Mouse (Mus musculus) embryonic facial prominence, embryonic 11.5 days (tissue): Measurements from ENCODE around the gene Aff3. TPM values are rescaled to one million over a fixed set of nuclear protein-coding genes. Genes with fewer than 3 reads are reported as not detected.

Experiments used
- ATAC-seq: fragments of 200-750 bp; cut with Nextera tagmentation; replicated peaks from 2 replicates; pipeline ENCODE4 v1.8.0; 2017; ENCODE audit warnings: low read depth; ENCODE audit not compliant: insufficient number of reproducible peaks, low FRiP score, low TSS enrichment
- DNase-seq: peaks from one replicate; pipeline ENCODE4 v3.0.0-alpha.2; 2015; ENCODE audit warnings: low spot score
- H3K27ac ChIP-seq: fragments of 300-500 bp; sonication (generic); replicated peaks from 2 replicates; pipeline ENCODE4 v1.5.1; 2014; ENCODE audit warnings: mild to moderate bottlenecking, low read depth, low read length, control low read depth
- H3K27me3 ChIP-seq: fragments of 300-500 bp; sonication (generic); 2 replicates; pipeline ENCODE4 v1.6.1; 2014; ENCODE audit warnings: mild to moderate bottlenecking, low read length, moderate library complexity, mixed read lengths; ENCODE audit not compliant: control insufficient read depth, insufficient read depth
- H3K36me3 ChIP-seq: fragments of 300-500 bp; sonication (generic); replicated peaks from 2 replicates; pipeline ENCODE4 v1.6.1; 2014; ENCODE audit warnings: low read depth, mild to moderate bottlenecking, low read length, moderate library complexity, mixed read lengths; ENCODE audit not compliant: control insufficient read depth, insufficient read depth
- H3K4me1 ChIP-seq: fragments of 300-500 bp; sonication (generic); 2 replicates; pipeline ENCODE4 v1.6.1; 2014; ENCODE audit warnings: low read length, mixed read lengths; ENCODE audit not compliant: control insufficient read depth, insufficient read depth
- H3K4me2 ChIP-seq: fragments of 300-500 bp; sonication (generic); 2 replicates; pipeline ENCODE4 v1.6.1; 2014; ENCODE audit warnings: low read depth, mild to moderate bottlenecking, control low read depth, low read length, moderate library complexity
- H3K4me3 ChIP-seq: fragments of 300-500 bp; sonication (generic); 2 replicates; pipeline ENCODE4 v1.5.1; 2014; ENCODE audit warnings: low read depth, low read length, control low read depth
- H3K9ac ChIP-seq: fragments of 300-500 bp; sonication (generic); replicated peaks from 2 replicates; pipeline ENCODE4 v1.6.1; 2014; ENCODE audit warnings: mild to moderate bottlenecking, control low read depth, low read length
- H3K9me3 ChIP-seq: fragments of 300-500 bp; sonication (generic); replicated peaks from 2 replicates; pipeline ENCODE4 v1.6.1; 2016; ENCODE audit warnings: mild to moderate bottlenecking, low read length, inconsistent platforms, mixed read lengths; ENCODE audit not compliant: control insufficient read depth
- WGBS: fragments of 180-500 bp; shearing (Covaris S2); extraction: QIAGEN DNeasy Blood & Tissue Kit; methylation state at CpG from one replicate; pipeline ENCODE4 v1.1.7; 2014; 5-methylcytosine and 5-hydroxymethylcytosine counted together
- polyA plus RNA-seq: library from polyadenylated mRNA; unstranded; fragments of >200 nt; fragmentation: Nextera tagmentation; extraction: Ambion mirVana; gene quantifications from 2 replicates; pipeline ENCODE4 v1.2.1, GENCODE M21; 2014

Aff3 gene
- polyA plus RNA-seq, 1 experiment from 2014 or later, result 17.5 TPM

DNA sequence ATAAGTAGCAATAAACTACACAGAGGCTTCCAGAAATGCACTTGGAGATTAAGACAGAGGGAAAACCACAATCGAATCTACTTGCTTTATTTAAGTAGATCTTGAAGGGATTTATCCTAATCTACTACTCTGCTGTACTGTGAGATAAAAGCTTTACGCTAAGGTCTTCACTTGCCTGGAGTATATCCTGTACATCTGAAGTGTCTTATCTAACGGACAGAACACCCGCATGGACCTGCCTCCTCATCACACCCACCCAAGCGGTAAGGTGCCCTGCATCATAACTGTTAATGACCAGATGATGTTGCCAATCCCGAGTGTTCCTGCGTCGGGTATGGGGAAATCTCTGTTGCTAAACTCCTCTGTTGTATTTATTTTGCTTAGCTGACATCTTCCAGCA is 209.8 kb downstream of the Aff3 start:
- ATAC-seq, result no peak
- Histone ChIP-seq H3K9me3 (no peaks in the 10 kb centered on the region), H3K36me3 (no peaks in the 10 kb centered on the region), H3K4me3 (no peak overlapping the region), H3K4me2 (no peak overlapping the region), H3K27ac (no peak overlapping the region), H3K27me3 (no peaks in the 10 kb centered on the region), H3K9ac (no peak overlapping the region), H3K4me1 (peaks cover 3% of the 10 kb centered on the region)
- no peak for DNase-seq
- WGBS, result 90% methylated on average over 8 of the region's 8 CpGs

DNA sequence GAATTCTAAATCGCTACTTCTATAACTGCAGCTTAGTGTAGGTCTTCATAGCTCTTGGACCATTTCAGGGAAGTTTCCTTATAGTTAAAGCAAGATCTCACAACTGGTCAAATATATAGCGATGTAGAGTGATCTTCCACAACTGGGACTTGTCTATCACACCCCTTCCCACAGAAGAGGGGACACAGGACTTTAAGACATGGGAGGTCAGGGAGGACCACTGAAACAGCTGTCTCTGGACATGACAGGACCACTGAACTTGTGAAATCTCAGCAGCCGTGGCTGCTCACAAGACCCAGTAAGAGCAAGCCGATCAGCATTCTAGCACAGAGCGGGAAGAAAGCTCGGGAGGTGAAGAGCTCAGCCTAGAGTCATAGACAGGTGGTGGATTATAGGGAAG is 213.4 kb downstream of the Aff3 start:
- no peak overlapping the region for H3K4me3 ChIP-seq

DNA sequence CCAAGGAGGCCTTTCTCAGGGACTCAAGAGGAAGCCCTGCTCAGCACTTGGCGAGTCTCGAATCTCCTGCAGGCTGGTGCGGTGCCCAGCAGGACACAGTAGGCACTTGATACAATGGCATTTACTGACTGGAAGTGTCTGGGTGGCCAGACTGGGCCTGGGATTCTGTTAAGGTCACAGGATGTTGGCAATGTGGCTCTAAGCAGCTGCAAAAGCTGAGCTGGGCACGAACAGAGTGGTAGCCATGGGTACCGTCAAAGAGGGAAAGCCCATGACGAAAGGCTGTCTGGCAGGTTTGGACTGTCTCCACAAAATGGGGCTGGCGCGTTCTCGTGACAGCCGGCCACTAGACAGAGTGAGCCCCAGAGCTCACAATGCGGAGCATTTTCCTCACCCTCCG is 214.1 kb downstream of the Aff3 start:
- Histone ChIP-seq H3K36me3 (no peaks in the 10 kb centered on the region), H3K9ac (no peak overlapping the region), H3K9me3 (no peaks in the 10 kb centered on the region), H3K4me1 (peaks cover 3% of the 10 kb centered on the region), H3K27ac (no peak overlapping the region), H3K4me2 (no peak overlapping the region), H3K27me3 (no peaks in the 10 kb centered on the region), H3K4me3 (no peak overlapping the region)
- no peak for DNase-seq
- WGBS, result 82% methylated on average over 12 of the region's 12 CpGs
- no peak for ATAC-seq

More for the DNA sequence above, 213.4 kb downstream of the Aff3 start:
- Histone ChIP-seq H3K4me2 (no peak overlapping the region), H3K9ac (no peak overlapping the region), H3K27me3 (no peaks in the 10 kb centered on the region), H3K9me3 (no peaks in the 10 kb centered on the region), H3K27ac (no peak overlapping the region), H3K36me3 (no peaks in the 10 kb centered on the region), H3K4me1 (peaks cover 3% of the 10 kb centered on the region)
- DNase-seq (no peak), ATAC-seq (no peak)
- 94% methylated on average over 6 of the region's 6 CpGs for WGBS

DNA sequence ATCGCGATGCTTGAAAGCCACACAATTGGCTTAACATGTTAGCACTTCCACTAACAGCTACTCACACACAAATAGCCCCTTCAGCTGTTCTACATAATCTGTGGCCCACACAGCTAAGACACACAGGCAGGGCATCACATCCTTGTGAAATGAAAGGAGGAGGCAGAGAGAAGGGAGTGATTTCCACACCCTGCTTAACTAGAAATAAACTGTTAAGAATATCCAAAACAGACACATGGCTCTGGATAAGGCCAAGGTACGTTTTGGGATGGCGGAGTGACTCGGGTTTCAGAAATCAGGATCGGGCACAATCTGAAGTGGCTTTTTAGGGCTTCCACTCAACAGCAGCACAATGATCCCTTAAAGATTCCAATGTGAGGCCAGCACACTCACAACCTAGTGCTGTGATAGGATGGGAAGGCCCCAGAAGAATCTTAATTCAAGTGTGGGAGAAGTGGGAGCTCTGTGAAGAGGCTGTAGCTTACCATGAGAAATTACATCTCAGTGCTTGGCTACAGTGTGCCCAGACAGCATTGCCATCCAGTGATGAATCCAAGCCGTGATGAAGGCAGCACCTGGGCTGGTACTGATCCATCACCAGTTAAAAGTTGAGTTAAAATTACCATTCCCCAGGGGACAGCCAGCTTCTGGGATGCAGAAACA is 214.8 kb downstream of the Aff3 start:
- H3K27ac ChIP-seq, result no peak overlapping the region
- 61% methylated on average over 7 of the region's 7 CpGs for WGBS

DNA sequence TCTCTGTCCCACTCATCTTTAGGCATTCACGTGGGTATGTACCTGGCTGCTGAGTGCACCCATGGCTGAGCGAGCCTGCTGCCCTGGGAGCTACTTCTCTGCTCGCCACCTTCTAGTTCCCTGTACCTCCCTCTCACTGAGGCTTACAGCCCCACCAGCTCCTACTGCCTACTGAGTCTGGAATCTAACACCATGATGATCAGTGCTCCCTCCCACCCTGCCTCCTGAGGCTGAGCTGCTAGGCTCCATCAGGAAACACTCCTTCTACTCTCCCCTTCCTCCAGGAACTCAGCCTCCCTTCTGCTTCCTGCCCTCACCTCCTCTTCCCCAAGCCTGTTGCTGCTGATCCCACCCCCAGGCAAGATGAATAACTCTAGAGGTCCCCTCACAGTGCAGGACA is 215.9 kb downstream of the Aff3 start:
- no peak overlapping the region for H3K4me3 ChIP-seq
- H3K4me2 ChIP-seq, result no peak overlapping the region
- H3K9ac ChIP-seq, result no peak overlapping the region
- H3K27me3 ChIP-seq, result no peaks in the 10 kb centered on the region
- ATAC-seq (no peak; the same call in 1 of the 2 replicates), DNase-seq (peak; percentile 50)
- H3K9me3 ChIP-seq, result no peaks in the 10 kb centered on the region
- H3K27ac ChIP-seq, result no peak overlapping the region
- no peaks in the 10 kb centered on the region for H3K36me3 ChIP-seq
- 62% methylated on average over 3 of the region's 3 CpGs for WGBS
- peaks cover 3% of the 10 kb centered on the region for H3K4me1 ChIP-seq

More for the DNA sequence above, 214.8 kb downstream of the Aff3 start:
- no peaks in the 10 kb centered on the region for H3K27me3 ChIP-seq
- H3K4me2 ChIP-seq, result no peak overlapping the region
- no peak overlapping the region for H3K9ac ChIP-seq
- no peaks in the 10 kb centered on the region for H3K36me3 ChIP-seq
- peaks cover 3% of the 10 kb centered on the region for H3K4me1 ChIP-seq
- ATAC-seq, result no peak
- no peak for DNase-seq
- no peaks in the 10 kb centered on the region for H3K9me3 ChIP-seq
- H3K4me3 ChIP-seq, result no peak overlapping the region

DNA sequence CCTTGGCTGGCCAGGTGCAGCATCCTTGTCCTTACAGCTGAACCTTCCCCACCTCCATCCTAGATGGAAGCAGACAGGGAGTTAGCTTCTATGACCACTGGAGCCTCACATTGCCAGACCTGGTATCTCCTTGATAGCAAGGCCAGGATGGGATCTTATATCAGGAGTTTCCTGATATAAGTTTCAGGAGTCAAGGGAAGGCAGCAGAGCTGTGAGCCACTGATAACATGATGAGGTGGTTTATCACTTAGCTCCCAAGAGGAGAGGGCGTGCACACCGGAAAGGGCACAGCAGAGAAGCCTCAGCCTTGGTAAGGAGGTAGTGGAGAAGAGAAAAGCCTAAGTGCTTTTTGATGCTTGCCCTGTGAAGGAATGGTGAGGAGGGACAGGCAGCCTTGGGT is 217.2 kb downstream of the Aff3 start:
- WGBS, result 93% methylated on average over 2 of the region's 2 CpGs
- Histone ChIP-seq H3K36me3 (no peaks in the 10 kb centered on the region), H3K4me3 (no peak overlapping the region), H3K4me1 (peaks cover 3% of the 10 kb centered on the region), H3K9ac (no peak overlapping the region), H3K27ac (no peak overlapping the region), H3K4me2 (no peak overlapping the region), H3K9me3 (no peaks in the 10 kb centered on the region), H3K27me3 (no peaks in the 10 kb centered on the region)
- no peak for DNase-seq
- ATAC-seq, result no peak

DNA sequence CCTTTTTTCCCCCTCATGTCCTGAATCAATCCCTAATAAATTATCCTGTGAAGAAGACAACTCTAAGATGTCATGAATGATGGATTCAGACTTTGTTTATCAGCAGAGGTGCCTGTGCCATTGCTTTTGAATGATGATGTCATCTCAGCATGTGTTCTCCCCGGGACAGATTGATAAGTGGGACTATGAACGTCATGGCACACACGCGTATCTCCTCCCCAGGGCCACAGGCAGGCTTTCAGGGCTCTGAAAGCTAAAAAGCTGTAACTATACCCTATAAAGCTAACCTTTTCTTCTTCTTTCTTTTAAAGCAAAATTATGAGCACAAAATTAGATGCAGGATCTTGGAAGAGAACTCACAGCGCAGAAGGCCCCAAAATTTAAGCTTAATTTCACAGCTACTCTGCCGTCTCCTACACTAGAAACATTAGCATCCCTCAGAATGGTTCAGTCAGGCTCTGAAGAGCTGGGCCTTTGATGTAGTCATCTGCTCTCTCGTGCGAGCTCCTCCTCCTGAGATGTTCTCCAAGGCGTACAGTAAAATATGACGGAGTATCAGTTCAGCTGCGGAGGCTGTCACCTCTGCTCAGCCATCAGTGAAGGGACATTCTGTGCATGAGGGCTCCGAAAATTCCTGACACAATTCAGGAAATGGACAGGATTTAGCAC is 218.5 kb downstream of the Aff3 start:
- H3K27me3 ChIP-seq, result no peaks in the 10 kb centered on the region
- no peaks in the 10 kb centered on the region for H3K9me3 ChIP-seq
- ATAC-seq, result no peak
- peaks cover 3% of the 10 kb centered on the region for H3K4me1 ChIP-seq
- H3K27ac ChIP-seq, result no peak overlapping the region
- no peaks in the 10 kb centered on the region for H3K36me3 ChIP-seq
- no peak overlapping the region for H3K9ac ChIP-seq
- no peak overlapping the region for H3K4me2 ChIP-seq
- 84% methylated on average over 12 of the region's 12 CpGs for WGBS
- no peak for DNase-seq
- no peak overlapping the region for H3K4me3 ChIP-seq

DNA sequence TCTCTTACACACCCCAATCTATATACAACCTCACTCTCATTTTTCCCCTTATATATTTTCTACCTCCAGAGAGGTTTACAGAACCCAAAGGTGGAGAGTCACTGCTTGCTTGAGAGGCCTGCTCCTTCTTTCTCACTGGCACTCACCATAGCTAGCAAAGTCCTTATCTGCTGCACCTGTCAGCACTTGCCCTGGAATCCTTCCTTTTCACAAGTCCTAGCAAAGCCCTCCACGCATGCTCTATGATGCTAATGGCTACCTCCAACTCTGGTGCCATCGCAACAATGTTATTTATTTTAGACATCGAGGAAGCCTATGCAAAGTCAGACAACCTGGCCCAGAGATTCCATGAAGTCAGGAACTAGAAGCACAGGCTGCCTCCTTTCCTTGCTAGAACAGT is 221.9 kb downstream of the Aff3 start:
- Histone ChIP-seq H3K4me1 (peaks cover 2% of the 10 kb centered on the region), H3K4me3 (no peak overlapping the region), H3K27me3 (no peaks in the 10 kb centered on the region), H3K27ac (no peak overlapping the region), H3K4me2 (no peak overlapping the region), H3K9me3 (no peaks in the 10 kb centered on the region), H3K9ac (no peak overlapping the region), H3K36me3 (no peaks in the 10 kb centered on the region)
- 84% methylated on average over 3 of the region's 3 CpGs for WGBS
- no peak for DNase-seq
- no peak for ATAC-seq
